Mouse (Mus musculus): Measurements from ENCODE around the gene Fig4.

- TF ChIP-seq E2F4 (IDR thresholded peaks at IDR 0.05; ENCODE audit: insufficient read depth): no peak
- TF ChIP-seq MAX (IDR thresholded peaks at IDR 0.05; ENCODE audit: low read depth): no peak
- no peak for TF ChIP-seq POLR2A (IDR thresholded peaks at IDR 0.05; ENCODE audit: insufficient read length, low read depth)
- TF ChIP-seq USF1 (IDR thresholded peaks at IDR 0.05; ENCODE audit: low read depth): no peak
- no peak for TF ChIP-seq SRF (IDR thresholded peaks at IDR 0.05; ENCODE audit: control insufficient read depth, insufficient read length, low read depth)
- no peak for TF ChIP-seq TCF12 (IDR thresholded peaks at IDR 0.05; ENCODE audit: insufficient read depth, poor library complexity, severe bottlenecking)
- TF ChIP-seq MYOG (IDR thresholded peaks at IDR 0.05; ENCODE audit: control insufficient read depth in 1 of 3, insufficient read depth in 1 of 3, insufficient read length in 2 of 3, low read depth in 2 of 3): no peak
- TF ChIP-seq CEBPB (IDR thresholded peaks at IDR 0.05; ENCODE audit: insufficient read depth, poor library complexity, severe bottlenecking): no peak
- no peak for TF ChIP-seq TCF3 (IDR thresholded peaks at IDR 0.05; ENCODE audit: insufficient read length, low read depth)
Observed at GRCm38 (mm10) chr10:41250045-41250748, 52.9 kb downstream of the Fig4 start.

All from myocyte (in vitro differentiated cells).